Mouse (Mus musculus): ENCODE results near the gene Magi1.

DNA sequence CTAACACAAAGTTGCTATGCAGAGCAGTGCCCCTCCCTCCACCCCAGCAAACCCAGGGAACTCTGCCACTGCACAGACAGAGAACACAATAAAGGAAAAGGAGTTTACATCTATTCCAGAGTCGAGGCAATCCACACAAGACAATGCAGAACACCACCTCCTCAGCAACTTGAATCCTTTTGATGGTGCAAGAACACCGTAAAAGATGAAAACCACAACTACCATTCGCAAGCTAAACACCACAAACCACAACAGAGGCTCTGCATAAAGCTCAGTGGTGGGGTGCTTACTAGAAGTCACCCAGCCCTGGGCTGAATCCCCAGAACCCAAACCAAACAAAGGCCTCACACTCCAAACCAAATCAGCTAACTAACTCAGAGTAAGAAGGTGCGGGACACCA lies 99.4 kb downstream of the Magi1 start:
- no peak for TF ChIP-seq CTCF (IDR thresholded peaks at IDR 0.05; ENCODE audit: borderline replicate concordance, control insufficient read depth, extremely low read depth, insufficient read depth, low read length, poor library complexity)
- TF ChIP-seq POLR2A (IDR thresholded peaks at IDR 0.05; ENCODE audit: control insufficient read depth, extremely low read depth, insufficient read depth, low read length, poor library complexity): no peak

Data from thymus, adult 2 months (tissue).